Mouse (Mus musculus) spleen, adult 2 months (tissue): ENCODE measurements around the gene Plekha6.

Source experiments
- CTCF ChIP-seq: fragments of 200-500 bp; IDR thresholded peaks from 2 replicates; pipeline ENCODE4 v1.5.1; 2011; ENCODE audit warnings: mild to moderate bottlenecking, inconsistent platforms; ENCODE audit not compliant: insufficient read depth, insufficient read length, insufficient replicate concordance; ENCODE audit errors: extremely low read depth
- POLR2A ChIP-seq: fragments of 200-500 bp; IDR thresholded peaks from 2 replicates; pipeline ENCODE4 v1.6.1; 2011; ENCODE audit warnings: low read depth, low read length, inconsistent platforms

- TF ChIP-seq CTCF (no peak), POLR2A (no peak)
These were observed 8.7 kb upstream of the Plekha6 start for GRCm38 (mm10) chr1:133155270-133155669.
